Mouse (Mus musculus) spleen, postnatal 10 days (tissue): ENCODE measurements around the gene Ahctf1.

Experiments used
- DNase-seq, 2 experiments: peaks; one replicate each; pipeline ENCODE4 v3.0.0; 2021 to 2022; ENCODE audit warnings: low spot score in 2 of 2

Ahctf1 gene

GRCm38 (mm10) chr1:179804140-179804881, 831 bp upstream of the Ahctf1 start:
- peak; percentile 37 to 49 for DNase-seq

GRCm38 (mm10) chr1:179802610-179803512, 619 bp downstream of the Ahctf1 start, which contains the start of gene Gm10518:
Gm10518 (plus strand) TSS chr1:179803376.
- DNase-seq, result peak; percentile 71 to 78

- no peak for DNase-seq
These were observed 4.7 kb downstream of the Ahctf1 start for GRCm38 (mm10) chr1:179798794-179799193.

- DNase-seq, result no peak
These were observed 16.2 kb downstream of the Ahctf1 start for GRCm38 (mm10) chr1:179787281-179787680.

- DNase-seq, result peak in 1 of 2 experiments; percentile 19
These were observed 18.0 kb downstream of the Ahctf1 start for GRCm38 (mm10) chr1:179785502-179785901.

GRCm38 (mm10) chr1:179784098-179784497, 19.4 kb downstream of the Ahctf1 start:
- DNase-seq, result no peak

- DNase-seq, result no peak
These were observed 26.6 kb downstream of the Ahctf1 start for GRCm38 (mm10) chr1:179776831-179777230.

GRCm38 (mm10) chr1:179760553-179760952, 42.9 kb downstream of the Ahctf1 start:
- DNase-seq, result no peak

- no peak for DNase-seq
These were observed 43.4 kb downstream of the Ahctf1 start for GRCm38 (mm10) chr1:179760086-179760485.

- no peak for DNase-seq
These were observed 47.0 kb downstream of the Ahctf1 start for GRCm38 (mm10) chr1:179756477-179756876.

- no peak for DNase-seq
These were observed 50.5 kb downstream of the Ahctf1 start for GRCm38 (mm10) chr1:179753006-179753405.

- no peak for DNase-seq
These were observed 51.2 kb downstream of the Ahctf1 start for GRCm38 (mm10) chr1:179752276-179752675.

GRCm38 (mm10) chr1:179745171-179745570, 58.3 kb downstream of the Ahctf1 start, which contains the start of gene Kif28:
Kif28 (minus strand) TSS chr1:179745271.
- DNase-seq, result no peak

GRCm38 (mm10) chr1:179743593-179744193, 59.8 kb downstream of the Ahctf1 start:
- no peak for DNase-seq

- no peak for DNase-seq
These were observed 67.0 kb downstream of the Ahctf1 start for GRCm38 (mm10) chr1:179736483-179736882.

GRCm38 (mm10) chr1:179734500-179735474, 68.7 kb downstream of the Ahctf1 start:
- peak; percentile 77 to 81 for DNase-seq

- DNase-seq, result no peak
These were observed 72.1 kb downstream of the Ahctf1 start for GRCm38 (mm10) chr1:179731391-179731790.

GRCm38 (mm10) chr1:179728661-179729060, 74.8 kb downstream of the Ahctf1 start:
- no peak for DNase-seq

- no peak for DNase-seq
These were observed 80.5 kb downstream of the Ahctf1 start for GRCm38 (mm10) chr1:179722811-179723469.

- peak in 1 of 2 experiments; percentile 50 for DNase-seq
These were observed 87.7 kb downstream of the Ahctf1 start for GRCm38 (mm10) chr1:179715786-179716185.
